Mouse (Mus musculus) heart, adult 2 months (tissue): ENCODE data around the gene Slc6a9. TPM values are rescaled to one million over a fixed set of nuclear protein-coding genes. Genes with fewer than 3 reads are reported as not detected.

Experiments
- DNase-seq, 2 experiments: peaks; one replicate each; pipeline ENCODE4 v3.0.0; 2021
- H3K27ac ChIP-seq: fragments of 200-600 bp; 2 replicates; pipeline ENCODE4 v1.8.1; 2022
- H3K27me3 ChIP-seq: fragments of 200-500 bp; 2 replicates; pipeline ENCODE4 v1.6.1; 2012; ENCODE audit warnings: mild to moderate bottlenecking, low read length, inconsistent platforms, mixed read lengths; ENCODE audit not compliant: control insufficient read depth, insufficient read depth
- H3K36me3 ChIP-seq: fragments of 200-500 bp; 2 replicates; pipeline ENCODE4 v1.6.1; 2012; ENCODE audit warnings: low read length, inconsistent platforms; ENCODE audit not compliant: control insufficient read depth, insufficient read depth
- H3K4me1 ChIP-seq: fragments of 200-500 bp; 2 replicates; pipeline ENCODE4 v1.6.1; 2011; ENCODE audit warnings: low read length; ENCODE audit not compliant: control insufficient read depth, insufficient read depth
- H3K4me3 ChIP-seq: fragments of 200-600 bp; 2 replicates; pipeline ENCODE4 v1.8.1; 2022
- H3K79me2 ChIP-seq: fragments of 200-500 bp; replicated peaks from 2 replicates; pipeline ENCODE4 v1.6.1; 2012; ENCODE audit warnings: mild to moderate bottlenecking, inconsistent platforms, low read length, moderate library complexity, mixed read lengths; ENCODE audit not compliant: control insufficient read depth, insufficient read depth
- H3K9ac ChIP-seq: fragments of 200-500 bp; 2 replicates; pipeline ENCODE4 v1.6.1; 2012; ENCODE audit warnings: low read depth, mild to moderate bottlenecking, control low read depth, inconsistent platforms, low read length, mixed read lengths
- CTCF ChIP-seq: fragments of 200-600 bp; IDR thresholded peaks from 2 replicates; pipeline ENCODE4 v1.8.1; 2022; ENCODE audit warnings: antibody characterized with exemption, mild to moderate bottlenecking, moderate library complexity
- EP300 ChIP-seq: fragments of 200-500 bp; IDR thresholded peaks from 2 replicates; pipeline ENCODE4 v1.6.1; 2011; ENCODE audit warnings: low read depth, low read length, control low read depth; ENCODE audit not compliant: insufficient read depth
- POLR2A ChIP-seq: fragments of 200-500 bp; IDR thresholded peaks from 2 replicates; pipeline ENCODE4 v1.6.1; 2011; ENCODE audit warnings: mild to moderate bottlenecking, low read depth, low read length, control low read depth; ENCODE audit not compliant: insufficient read depth
- WGBS: fragments of 180-500 bp; shearing (Covaris S2); methylation state at CpG from one replicate; pipeline ENCODE4 v1.1.7; 2018; 5-methylcytosine and 5-hydroxymethylcytosine counted together
- intact Hi-C: fragments of 180-260 bp; cut with DNase I; formaldehyde crosslinking; loops from one replicate; pipeline ENCODE4 v1.15.1; 2025
- polyA plus RNA-seq: library from polyadenylated mRNA; depleted of rRNA; stranded (reverse); fragments of >200 nt; gene quantifications from 2 replicates; pipeline ENCODE4 v1.2.3, GENCODE M21; 2012
- total RNA-seq, 2 experiments: library from RNA; stranded (reverse); gene quantifications; 2 replicates each; pipeline ENCODE4 v1.2.3; 2021

Gene Slc6a9
- total and polyA plus RNA-seq, 3 experiments = 2.5 to 6.9 (median 3.4) TPM

DNA sequence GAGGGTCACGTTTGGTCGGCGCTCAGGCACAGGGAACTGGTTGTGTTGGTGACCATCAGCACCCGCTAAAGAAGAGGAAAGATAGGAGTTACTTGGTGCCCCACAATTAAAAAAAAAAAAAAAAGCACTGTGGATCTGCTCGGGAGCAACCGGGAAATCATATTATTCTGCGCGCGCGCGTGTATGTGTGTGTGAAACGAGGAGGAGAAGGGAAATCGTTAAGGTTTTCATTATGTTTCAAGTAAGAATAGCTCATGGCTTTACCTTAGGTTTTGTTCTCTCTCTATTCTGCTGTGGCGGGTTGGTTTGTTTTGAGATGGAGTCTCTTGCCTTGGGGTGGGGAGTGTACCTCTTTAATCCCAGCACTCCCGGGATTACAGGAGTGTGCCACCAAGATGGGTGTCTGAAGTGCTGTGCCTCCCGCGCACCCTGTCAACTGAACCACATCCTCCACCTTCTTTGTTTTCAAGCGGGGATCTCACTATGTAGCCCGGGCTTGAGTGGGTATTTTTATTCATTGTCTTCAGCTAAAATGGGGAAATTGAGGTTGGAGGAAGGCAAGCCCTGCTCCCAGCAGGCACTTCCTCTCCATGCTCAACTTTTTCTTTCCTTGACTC is 81.3 kb downstream of the Slc6a9 start:
- Histone ChIP-seq H3K9ac (peak overlapping the region; percentile 92), H3K36me3 (0 out of 2 replicates have a peak, but pooled peaks cover 2% of the 10 kb centered on the region), H3K27ac (peak overlapping the region; percentile 100), H3K4me3 (peak overlapping the region; percentile 98), H3K27me3 (no peaks in the 10 kb centered on the region), H3K4me1 (peaks cover 6% of the 10 kb centered on the region), H3K79me2 (peaks cover 2% of the 10 kb centered on the region; the same call in 1 of the 2 replicates)
- no peak for TF ChIP-seq EP300
- TF ChIP-seq POLR2A = no peak
- no peak for TF ChIP-seq CTCF
- intact Hi-C loops = loop anchor here (1.0 kb wide), 1 partner anchor 24 kb away; no protein-coding TSS in a partner anchor
- 2% methylated on average over 19 of the region's 19 CpGs for WGBS
- no peak for DNase-seq

DNA sequence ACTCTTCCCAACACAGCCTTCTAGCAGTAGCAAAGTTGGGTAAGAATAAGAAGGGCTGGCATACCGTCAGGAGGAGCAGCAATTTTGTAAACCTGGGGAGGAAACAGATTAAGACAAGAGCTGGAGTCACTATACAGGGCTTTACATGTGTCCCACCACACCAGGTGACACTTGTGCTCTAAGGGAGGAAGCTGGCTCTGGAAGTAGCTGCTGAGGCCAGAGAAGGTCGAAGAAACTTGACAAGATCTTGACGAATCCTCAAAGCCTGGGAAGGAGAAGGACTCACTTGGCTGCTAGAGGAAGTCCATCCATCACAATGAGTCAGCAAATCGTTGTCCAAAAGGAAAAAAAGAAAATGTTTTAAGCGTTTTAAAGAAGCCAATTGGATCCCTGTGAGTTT is 82.1 kb downstream of the Slc6a9 start:
- TF ChIP-seq POLR2A (no peak), CTCF (no peak), EP300 (no peak)
- H3K4me1 ChIP-seq = peaks cover 6% of the 10 kb centered on the region
- intact Hi-C loops = no loop called here

DNA sequence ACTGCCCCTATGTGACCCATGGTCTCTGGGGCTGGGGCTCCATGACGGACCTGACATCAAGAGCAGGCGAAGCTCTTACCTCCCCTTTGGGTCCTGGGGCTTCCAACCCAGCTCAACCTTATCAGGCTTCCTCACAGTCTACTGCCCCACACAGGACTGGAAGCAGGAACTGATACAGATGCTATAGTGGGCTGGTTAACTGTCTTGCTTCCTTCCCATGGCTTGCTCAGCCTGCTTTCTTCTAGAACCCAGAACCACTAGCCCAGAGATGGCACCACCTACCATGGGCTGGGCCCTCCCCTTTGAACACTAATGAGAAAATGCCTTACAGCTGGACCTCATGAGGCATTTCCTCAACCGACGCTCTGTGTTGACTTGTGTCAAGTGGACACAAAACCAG is 83.1 kb downstream of the Slc6a9 start:
- Histone ChIP-seq H3K27me3 (no peaks in the 10 kb centered on the region), H3K4me3 (no peak overlapping the region), H3K4me1 (peaks cover 6% of the 10 kb centered on the region), H3K9ac (no peak overlapping the region), H3K27ac (no peak overlapping the region), H3K36me3 (no peaks in the 10 kb centered on the region), H3K79me2 (no peaks in the 10 kb centered on the region)
- TF ChIP-seq EP300 (no peak), POLR2A (no peak), CTCF (no peak)
- WGBS = 73% methylated on average over 4 of the region's 4 CpGs
- no peak for DNase-seq
- intact Hi-C loops = no loop called here

More for the DNA sequence above, 82.1 kb downstream of the Slc6a9 start:
- H3K4me3 ChIP-seq = no peak overlapping the region
- H3K9ac ChIP-seq = no peak overlapping the region
- 52% methylated on average over 5 of the region's 5 CpGs for WGBS
- H3K79me2 ChIP-seq = peaks cover 2% of the 10 kb centered on the region; the same call in 1 of the 2 replicates
- H3K27me3 ChIP-seq = no peaks in the 10 kb centered on the region
- H3K36me3 ChIP-seq = no peaks in the 10 kb centered on the region
- DNase-seq = no peak
- H3K27ac ChIP-seq = no peak overlapping the region

DNA sequence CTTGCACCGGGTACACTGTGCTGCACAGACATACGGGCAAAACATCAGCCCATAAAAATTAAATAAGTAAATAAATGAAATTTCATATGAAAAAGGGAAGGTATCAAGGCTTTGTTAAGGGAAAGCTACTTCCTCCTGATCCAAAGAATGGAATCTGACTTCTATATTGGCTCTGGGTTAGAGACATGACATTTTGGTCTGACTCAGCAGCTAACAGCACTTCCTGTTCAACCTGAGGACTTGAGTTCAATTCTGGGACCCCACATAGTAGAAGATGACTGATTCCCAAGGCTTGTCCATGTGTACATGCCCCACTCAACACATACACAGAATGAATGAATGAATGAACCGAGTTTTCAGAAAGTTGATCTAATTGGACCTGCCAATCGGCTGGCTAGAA is 83.5 kb downstream of the Slc6a9 start:
- H3K36me3 ChIP-seq = no peaks in the 10 kb centered on the region
- WGBS = 72% methylated on average over 4 of the region's 4 CpGs
- H3K4me1 ChIP-seq = peaks cover 4% of the 10 kb centered on the region
- no peak overlapping the region for H3K9ac ChIP-seq
- TF ChIP-seq EP300 (no peak), POLR2A (no peak)
- intact Hi-C loops = no loop called here
- no peak overlapping the region for H3K27ac ChIP-seq
- no peaks in the 10 kb centered on the region for H3K27me3 ChIP-seq
- H3K4me3 ChIP-seq = no peak overlapping the region
- DNase-seq = no peak
- H3K79me2 ChIP-seq = no peaks in the 10 kb centered on the region

DNA sequence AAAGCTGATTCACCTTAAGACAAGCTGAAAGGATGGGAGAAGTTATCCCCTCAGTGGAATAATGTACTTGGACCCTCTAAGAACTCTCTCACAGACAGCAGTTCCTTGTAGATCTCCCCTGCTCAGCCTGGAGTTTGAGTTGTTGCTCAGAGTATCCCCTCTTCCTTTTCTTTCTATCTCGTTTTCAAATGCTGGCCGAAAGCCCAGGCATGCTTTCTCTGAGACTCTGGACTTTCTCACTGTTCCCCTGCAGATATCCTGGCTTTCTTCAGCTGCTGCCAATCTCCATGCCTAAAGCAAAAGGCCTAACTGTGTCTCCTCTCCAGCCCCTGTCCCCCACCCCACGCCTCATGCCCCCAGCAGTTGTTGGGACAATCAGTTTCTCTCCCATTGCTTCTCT is 84.0 kb downstream of the Slc6a9 start:
- 15% methylated on average over 3 of the region's 3 CpGs for WGBS
- intact Hi-C loops = no loop called here
- Histone ChIP-seq H3K27ac (no peak overlapping the region), H3K9ac (no peak overlapping the region), H3K27me3 (no peaks in the 10 kb centered on the region), H3K79me2 (no peaks in the 10 kb centered on the region), H3K4me1 (peaks cover under 1% of the 10 kb centered on the region; the same call in 1 of the 2 replicates), H3K4me3 (no peak overlapping the region), H3K36me3 (no peaks in the 10 kb centered on the region)
- no peak for DNase-seq
- TF ChIP-seq POLR2A (no peak), EP300 (no peak), CTCF (no peak)

DNA sequence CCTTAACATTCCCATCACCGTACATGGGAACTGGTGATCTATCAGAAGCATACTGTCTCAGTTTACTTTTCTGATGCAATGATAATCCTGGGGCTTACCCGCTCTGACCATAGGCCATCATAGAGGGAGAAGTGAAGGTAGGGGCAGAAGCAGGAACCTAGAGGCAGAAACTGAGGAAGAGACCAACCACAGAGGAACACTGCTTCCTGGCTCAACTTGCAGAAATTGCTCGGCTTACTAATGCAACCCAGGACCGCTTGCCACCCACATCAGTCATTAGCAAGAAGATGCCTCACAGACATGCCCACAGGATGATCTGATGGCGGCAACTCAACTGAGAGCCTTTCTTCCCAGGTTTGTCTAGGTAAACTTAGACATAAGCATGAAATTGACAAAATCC is 84.5 kb downstream of the Slc6a9 start:
- no peak overlapping the region for H3K9ac ChIP-seq
- no peak overlapping the region for H3K27ac ChIP-seq

More for the DNA sequence above, 84.5 kb downstream of the Slc6a9 start:
- intact Hi-C loops = no loop called here
- no peak for TF ChIP-seq POLR2A
- TF ChIP-seq EP300 = no peak
- no peak for TF ChIP-seq CTCF
- Histone ChIP-seq H3K4me1 (no peaks in the 10 kb centered on the region), H3K79me2 (no peaks in the 10 kb centered on the region), H3K27me3 (no peaks in the 10 kb centered on the region), H3K4me3 (no peak overlapping the region), H3K36me3 (no peaks in the 10 kb centered on the region)
- WGBS = 60% methylated on average over 5 of the region's 5 CpGs
- no peak for DNase-seq
